Mouse (Mus musculus) liver, embryonic 11.5 days (tissue): ENCODE measurements at regions not wholly inside any gene's neighbourhood (a gene's known extent, or its start where the extent isn't known, plus 50 kb on each side); places are given as distances from the start of the nearest gene placed in this dataset.
A peak's percentile ranks its signal among the peaks of the same experiment; 100 is the strongest.

Experiments used
- ATAC-seq: fragments of 200-750 bp; cut with Nextera tagmentation; replicated peaks from 2 replicates; pipeline ENCODE4 v1.8.0; 2017; ENCODE audit warnings: moderate number of reproducible peaks, mild to moderate bottlenecking, moderate TSS enrichment, moderate library complexity; ENCODE audit not compliant: low FRiP score
- DNase-seq: peaks from one replicate; pipeline ENCODE4 v3.0.0-alpha.2; 2017; ENCODE audit warnings: low spot score
- H3K27ac ChIP-seq: fragments of 300-500 bp; sonication (generic); 2 replicates; pipeline ENCODE4 v1.5.1; 2014; ENCODE audit warnings: mild to moderate bottlenecking, low read depth, low read length, control low read depth
- H3K27me3 ChIP-seq: fragments of 300-500 bp; sonication (generic); replicated peaks from 2 replicates; pipeline ENCODE4 v1.6.1; 2014; ENCODE audit warnings: low read length, mixed read lengths; ENCODE audit not compliant: control insufficient read depth, insufficient read depth
- H3K36me3 ChIP-seq: fragments of 300-500 bp; sonication (generic); 2 replicates; pipeline ENCODE4 v1.6.1; 2014; ENCODE audit warnings: mild to moderate bottlenecking, low read length, moderate library complexity, mixed read lengths; ENCODE audit not compliant: control insufficient read depth, insufficient read depth
- H3K4me1 ChIP-seq: fragments of 300-500 bp; sonication (generic); replicated peaks from 2 replicates; pipeline ENCODE4 v1.6.1; 2014; ENCODE audit warnings: low read length, mixed read lengths; ENCODE audit not compliant: control insufficient read depth, insufficient read depth
- H3K4me2 ChIP-seq: fragments of 300-500 bp; sonication (generic); 2 replicates; pipeline ENCODE4 v1.6.1; 2014; ENCODE audit warnings: mild to moderate bottlenecking, control low read depth, moderate library complexity
- H3K4me3 ChIP-seq: fragments of 300-500 bp; sonication (generic); 2 replicates; pipeline ENCODE4 v1.5.1; 2014; ENCODE audit warnings: low read depth, low read length, control low read depth
- H3K9ac ChIP-seq: fragments of 300-500 bp; sonication (generic); 2 replicates; pipeline ENCODE4 v1.6.1; 2014; ENCODE audit warnings: low read depth, low read length, control low read depth
- H3K9me3 ChIP-seq: fragments of 300-500 bp; sonication (generic); 2 replicates; pipeline ENCODE4 v1.6.1; 2016; ENCODE audit warnings: low read length, inconsistent platforms, mixed read lengths; ENCODE audit not compliant: control insufficient read depth
- WGBS: fragments of 180-500 bp; shearing (Covaris S2); extraction: QIAGEN DNeasy Blood & Tissue Kit; methylation state at CpG from one replicate; pipeline ENCODE4 v1.1.7; 2014; 5-methylcytosine and 5-hydroxymethylcytosine counted together

DNA sequence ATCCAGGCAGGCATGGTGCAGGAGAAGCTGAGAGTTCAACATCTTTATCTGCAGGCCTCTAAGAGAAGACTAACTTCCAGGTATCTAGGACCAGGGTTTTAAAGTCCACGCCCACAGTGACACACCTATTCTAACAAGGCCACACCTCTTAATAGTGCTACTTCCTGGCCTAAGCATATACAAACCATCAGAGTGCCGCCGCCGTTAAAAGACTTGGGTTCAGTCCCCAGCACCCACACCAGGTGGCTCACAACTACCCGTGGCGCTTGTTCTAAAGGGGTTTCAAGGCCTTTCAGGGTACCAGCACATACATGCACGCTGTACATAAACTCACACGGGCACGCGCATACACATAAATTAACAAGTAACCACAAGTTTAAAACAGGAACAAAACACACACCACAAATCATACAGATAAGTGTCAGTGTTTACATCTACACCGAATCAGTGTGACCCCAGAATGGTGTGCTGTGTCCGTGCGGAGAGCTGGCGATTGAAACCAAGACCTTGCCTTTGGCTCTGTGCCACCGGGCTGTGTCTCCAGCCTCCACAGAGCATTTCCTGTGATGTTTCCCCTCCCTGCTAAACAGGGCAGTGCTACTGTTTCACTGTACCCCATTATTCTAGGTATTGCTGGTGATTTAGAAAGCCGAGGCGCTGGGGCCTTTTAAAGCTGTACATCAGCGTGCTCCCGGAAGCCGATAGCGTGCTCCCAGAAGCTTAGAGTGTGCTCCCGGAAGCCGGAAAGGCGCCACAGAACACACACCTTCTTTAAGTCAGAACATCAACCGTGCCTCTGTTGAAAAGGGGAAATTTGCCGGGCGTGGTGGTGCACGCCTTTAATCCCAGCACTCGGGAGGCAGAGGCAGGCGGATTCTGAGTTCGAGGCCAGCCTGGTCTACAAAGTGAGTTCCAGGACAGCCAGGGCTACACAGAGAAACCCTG is 80.0 kb upstream of the Rap1b start:
- Histone ChIP-seq H3K27ac (no peak overlapping the region), H3K9ac (no peak overlapping the region), H3K4me1 (no peaks in the 10 kb centered on the region; the same call in none of the 2 replicates), H3K36me3 (no peaks in the 10 kb centered on the region), H3K9me3 (no peaks in the 10 kb centered on the region), H3K4me3 (no peak overlapping the region), H3K27me3 (no peaks in the 10 kb centered on the region), H3K4me2 (no peak overlapping the region)
- no peak for DNase-seq
- 88% methylated on average over 31 of the region's 31 CpGs for WGBS
- ATAC-seq, result no peak

DNA sequence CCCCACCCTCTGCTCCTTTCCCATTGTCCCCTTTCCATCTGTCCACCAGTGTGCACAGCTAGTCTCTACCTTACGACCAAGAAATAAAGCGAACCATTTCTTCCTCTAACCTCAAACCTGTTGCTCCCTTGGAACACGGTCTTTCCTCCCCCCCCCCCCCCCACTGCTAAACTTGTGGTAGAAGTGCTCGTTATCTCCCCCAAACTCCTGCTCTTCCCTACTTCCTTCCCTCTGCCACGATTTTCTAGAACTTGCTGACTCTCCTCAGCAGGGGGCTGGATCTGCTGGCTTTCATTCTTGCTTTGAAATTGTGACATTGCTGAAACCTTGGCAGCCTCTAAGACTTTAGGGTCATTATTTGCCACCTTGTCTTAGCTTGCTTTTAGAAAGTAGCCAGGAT is 83.2 kb upstream of the Rap1b start:
- H3K4me1 ChIP-seq, result peaks cover 6% of the 10 kb centered on the region
- no peak overlapping the region for H3K27ac ChIP-seq
- no peak overlapping the region for H3K9ac ChIP-seq
- H3K9me3 ChIP-seq, result no peaks in the 10 kb centered on the region
- H3K4me3 ChIP-seq, result no peak overlapping the region
- H3K36me3 ChIP-seq, result no peaks in the 10 kb centered on the region
- DNase-seq, result no peak
- WGBS, result 30% methylated on average over 5 of the region's 5 CpGs
- ATAC-seq, result peak; percentile 54; the same call in 1 of the 2 replicates
- H3K27me3 ChIP-seq, result no peaks in the 10 kb centered on the region
- H3K4me2 ChIP-seq, result 0 out of 2 replicates have a peak overlapping the region, but pooled peaks have one; percentile 5

DNA sequence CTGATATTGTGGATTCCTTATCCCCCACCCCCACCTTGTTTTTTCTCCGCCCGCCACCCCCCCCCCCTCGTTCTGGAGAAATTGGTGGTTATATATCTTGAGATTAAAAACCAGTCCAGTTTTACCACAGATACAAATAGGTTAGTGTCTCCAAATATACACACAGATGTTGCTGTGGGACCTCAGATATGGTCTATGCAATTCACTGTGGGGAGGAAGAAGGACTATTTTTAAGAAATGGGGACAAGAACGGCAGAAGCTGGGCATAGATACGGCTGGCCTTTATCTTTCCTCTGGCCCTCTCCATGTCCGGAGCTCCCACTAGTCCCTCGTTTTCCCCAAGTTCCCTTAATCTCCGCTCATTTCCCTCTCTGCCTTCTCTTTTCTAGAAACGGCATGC is 89.0 kb upstream of the Rap1b start:
- Histone ChIP-seq H3K4me1 (peaks cover 13% of the 10 kb centered on the region), H3K9ac (no peak overlapping the region), H3K27ac (peak overlapping the region; percentile 62; the same call in 1 of the 2 replicates), H3K4me3 (peak overlapping the region; percentile 9; the same call in 1 of the 2 replicates), H3K4me2 (peak overlapping the region; percentile 55), H3K27me3 (no peaks in the 10 kb centered on the region), H3K36me3 (no peaks in the 10 kb centered on the region), H3K9me3 (no peaks in the 10 kb centered on the region)
- 35% methylated on average over 9 of the region's 9 CpGs for WGBS
- ATAC-seq (peak; percentile 94), DNase-seq (no peak)

DNA sequence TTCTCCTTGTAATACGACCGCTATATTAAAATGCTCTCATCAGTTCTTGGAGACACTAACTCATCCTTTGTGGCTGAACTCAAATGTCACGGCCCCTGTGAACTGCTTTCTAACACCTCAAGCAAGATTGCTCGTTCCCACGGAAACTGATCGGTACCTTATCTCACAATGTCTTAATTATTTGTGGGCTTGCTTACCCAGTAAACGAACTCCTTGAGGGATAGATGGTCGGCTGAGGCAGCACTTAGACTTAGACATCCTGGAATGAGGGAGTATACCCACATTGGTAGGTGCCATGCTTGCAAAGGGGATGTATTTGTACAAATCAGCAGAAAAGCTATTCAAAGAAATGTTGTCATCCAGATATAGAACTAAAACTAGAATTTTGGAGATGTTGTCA is 92.9 kb upstream of the Rap1b start:
- Histone ChIP-seq H3K36me3 (no peaks in the 10 kb centered on the region), H3K27me3 (no peaks in the 10 kb centered on the region), H3K4me1 (peaks cover 15% of the 10 kb centered on the region), H3K9me3 (no peaks in the 10 kb centered on the region), H3K27ac (no peak overlapping the region), H3K4me3 (no peak overlapping the region), H3K9ac (no peak overlapping the region), H3K4me2 (no peak overlapping the region)
- 52% methylated on average over 8 of the region's 8 CpGs for WGBS
- no peak for ATAC-seq
- DNase-seq, result no peak

DNA sequence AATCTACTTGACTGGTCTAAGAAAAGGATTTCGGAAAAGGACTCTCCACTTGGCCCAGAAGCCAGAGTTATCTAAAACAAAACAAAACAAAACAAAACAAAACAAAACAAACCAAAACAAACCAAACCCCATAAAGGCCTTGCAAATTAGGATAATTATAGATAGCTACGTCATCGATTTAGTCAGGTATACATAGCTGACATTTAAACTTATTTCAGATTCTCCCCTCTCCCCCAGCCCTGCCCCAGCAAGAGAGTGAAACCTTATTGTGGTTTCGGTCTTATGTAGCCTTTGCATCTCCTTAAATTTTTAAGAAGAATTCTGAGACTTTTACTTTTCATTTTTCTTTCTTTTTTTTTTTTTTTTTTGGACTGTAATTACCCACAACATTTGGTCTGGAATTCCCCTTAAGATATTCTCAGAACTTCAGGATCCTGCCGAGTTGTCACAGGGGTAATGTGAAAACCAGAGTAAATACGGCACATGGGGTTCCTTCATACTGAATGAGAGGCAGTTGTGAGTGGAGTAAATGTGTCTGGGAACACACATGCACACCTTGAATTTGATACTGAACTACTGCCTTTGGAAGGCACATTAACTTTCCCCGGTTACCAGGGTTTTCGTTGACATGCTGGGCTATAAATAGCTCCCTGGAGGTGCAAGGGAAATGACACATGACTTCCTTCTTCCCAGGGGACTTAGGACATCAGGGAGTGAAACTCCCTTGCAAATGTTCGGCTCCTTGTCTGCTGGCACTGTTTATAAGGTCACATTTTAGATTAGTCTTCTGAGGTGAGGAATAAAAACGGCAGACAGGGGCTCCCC is 94.8 kb upstream of the Rap1b start:
- Histone ChIP-seq H3K4me1 (peaks cover 7% of the 10 kb centered on the region), H3K27me3 (no peaks in the 10 kb centered on the region), H3K9ac (no peak overlapping the region), H3K9me3 (no peaks in the 10 kb centered on the region), H3K4me3 (no peak overlapping the region), H3K36me3 (no peaks in the 10 kb centered on the region), H3K4me2 (peak overlapping the region; percentile 36; the same call in 1 of the 2 replicates), H3K27ac (no peak overlapping the region)
- 36% methylated on average over 10 of the region's 10 CpGs for WGBS
- no peak for DNase-seq
- ATAC-seq, result no peak

DNA sequence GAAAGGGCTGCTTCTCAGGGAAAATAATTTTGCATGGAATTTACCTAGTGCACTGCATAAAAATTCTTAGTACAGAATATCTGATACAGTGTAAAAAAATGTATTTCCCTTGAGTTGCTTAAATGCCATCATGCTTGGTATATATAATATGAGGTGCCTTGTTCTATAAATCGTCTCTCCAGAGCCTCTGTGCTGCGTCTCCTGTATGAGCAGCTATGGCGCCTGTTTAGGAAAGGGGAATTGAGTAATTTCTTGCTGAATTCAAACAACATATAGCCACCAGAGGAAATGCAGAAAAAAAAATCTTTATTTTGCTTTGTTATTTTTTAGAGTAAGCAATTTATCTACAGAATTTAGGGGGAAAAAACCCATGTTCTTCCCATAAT is 95.4 kb upstream of the Rap1b start:
- H3K4me1 ChIP-seq, result peaks cover 7% of the 10 kb centered on the region; the same call in 1 of the 2 replicates
- H3K9me3 ChIP-seq, result no peaks in the 10 kb centered on the region
- no peaks in the 10 kb centered on the region for H3K36me3 ChIP-seq
- DNase-seq, result no peak
- WGBS, result 63% methylated on average over 3 of the region's 3 CpGs
- no peak overlapping the region for H3K4me3 ChIP-seq
- H3K27me3 ChIP-seq, result no peaks in the 10 kb centered on the region
- H3K9ac ChIP-seq, result no peak overlapping the region
- H3K4me2 ChIP-seq, result peak overlapping the region; percentile 36; the same call in 1 of the 2 replicates
- H3K27ac ChIP-seq, result no peak overlapping the region
- ATAC-seq, result no peak

DNA sequence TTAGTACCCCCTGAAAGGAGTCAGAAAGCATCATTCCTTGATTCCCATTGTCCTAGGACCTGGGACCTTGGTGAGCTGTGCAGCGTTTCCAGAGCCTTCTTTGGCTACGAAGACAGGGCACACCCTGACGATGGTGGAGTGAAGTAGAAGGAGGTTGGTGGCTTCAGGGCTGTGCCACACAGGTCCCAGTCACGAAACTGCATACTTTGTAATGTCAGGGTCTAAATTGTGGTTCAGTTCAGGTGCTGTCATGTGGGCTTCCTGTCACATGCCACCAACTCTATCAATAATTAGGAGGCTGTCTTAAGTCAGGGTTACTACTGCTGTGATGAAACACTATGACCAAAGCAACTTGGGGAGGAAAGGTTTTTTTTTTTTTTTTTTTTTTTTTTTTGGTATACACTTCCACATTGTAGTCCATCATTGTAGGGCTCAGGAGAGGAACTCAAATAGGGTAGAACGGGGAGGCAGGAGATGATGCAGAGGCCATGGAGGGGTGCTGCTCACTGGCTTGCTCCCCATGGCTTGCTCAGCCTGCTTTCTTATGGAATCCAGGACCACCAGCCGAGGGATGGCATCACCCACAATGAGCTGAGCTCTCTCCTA is 98.0 kb upstream of the Rap1b start:
- no peaks in the 10 kb centered on the region for H3K36me3 ChIP-seq
- DNase-seq (no peak), ATAC-seq (no peak)
- WGBS, result 83% methylated on average over 6 of the region's 6 CpGs
- no peak overlapping the region for H3K27ac ChIP-seq
- H3K4me1 ChIP-seq, result peaks cover 7% of the 10 kb centered on the region; the same call in 1 of the 2 replicates
- no peak overlapping the region for H3K4me3 ChIP-seq
- no peaks in the 10 kb centered on the region for H3K27me3 ChIP-seq
- no peak overlapping the region for H3K9ac ChIP-seq
- no peaks in the 10 kb centered on the region for H3K9me3 ChIP-seq
- no peak overlapping the region for H3K4me2 ChIP-seq

DNA sequence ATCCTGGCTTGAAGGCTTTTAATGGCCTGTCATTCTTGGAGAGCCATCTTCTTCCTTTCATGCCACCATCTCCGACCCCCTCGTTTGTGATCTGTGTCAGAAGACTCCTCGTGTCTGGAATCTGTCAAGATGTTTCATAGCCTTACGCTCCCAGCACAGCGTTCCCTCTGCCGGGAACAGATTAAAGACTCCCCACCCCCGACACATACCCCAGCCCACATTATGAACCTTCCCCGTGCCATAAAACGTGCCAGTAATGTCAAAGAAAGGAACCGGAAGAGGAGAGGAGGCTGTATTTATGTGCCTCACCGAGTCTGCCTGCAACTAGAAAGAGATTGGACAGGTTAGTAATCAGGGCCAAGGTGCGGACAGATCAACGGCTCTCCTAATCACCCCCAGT is 101.4 kb upstream of the Rap1b start:
- H3K27ac ChIP-seq, result no peak overlapping the region
- no peak overlapping the region for H3K4me3 ChIP-seq
- no peaks in the 10 kb centered on the region for H3K9me3 ChIP-seq
- WGBS, result 57% methylated on average over 13 of the region's 13 CpGs
- peak overlapping the region; percentile 1; the same call in 1 of the 2 replicates for H3K4me2 ChIP-seq
- H3K27me3 ChIP-seq, result no peaks in the 10 kb centered on the region
- no peak overlapping the region for H3K9ac ChIP-seq
- no peak for ATAC-seq
- no peaks in the 10 kb centered on the region for H3K36me3 ChIP-seq
- no peaks in the 10 kb centered on the region for H3K4me1 ChIP-seq
- DNase-seq, result no peak
